Mouse (Mus musculus): ENCODE data around the gene Pkp4. TPM values are rescaled to one million over a fixed set of nuclear protein-coding genes. Genes with fewer than 3 reads are reported as not detected.
"Not testable (repeated sequence)": the region's sequence is repeated elsewhere in the genome, so short reads cannot be mapped to it uniquely, and the experiment has no call there.

Pkp4 gene
- polyA plus RNA-seq, 1 experiment from 2014 or later, result 30.4 TPM

GRCm38 (mm10) chr2:59373113-59373512 lies 212.5 kb downstream of the Pkp4 start:
- no peaks in the 10 kb centered on the region for H3K27me3 ChIP-seq (replicated peaks)
- 81% methylated on average over 2 of the region's 2 CpGs for WGBS
- no peak for ATAC-seq (ENCODE audit: insufficient read depth, low FRiP score, low read depth)

DNA sequence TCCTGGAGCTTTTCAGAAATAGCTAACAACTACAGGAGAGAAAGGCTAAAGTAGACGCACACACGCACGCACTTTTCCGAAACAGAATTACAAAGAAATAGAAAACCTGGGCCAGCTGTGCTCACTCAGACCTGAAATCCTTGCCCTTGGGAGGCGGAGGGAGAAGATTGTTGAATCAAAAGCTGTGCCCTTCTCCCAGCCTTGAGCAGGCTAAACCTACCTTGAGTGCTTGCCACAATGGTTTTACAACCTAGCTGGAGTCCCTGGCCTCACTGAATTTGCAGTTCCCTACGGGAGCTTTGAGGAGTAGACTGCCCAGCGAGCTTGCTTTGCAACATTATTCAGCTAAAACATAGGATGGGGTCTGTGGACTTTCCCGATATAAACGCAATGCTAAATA lies 217.4 kb downstream of the Pkp4 start:
- Histone ChIP-seq H3K27me3 (replicated peaks) (no peaks in the 10 kb centered on the region), H3K9ac (no peak overlapping the region), H3K4me3 (replicated peaks) (no peak overlapping the region), H3K9me3 (no peaks in the 10 kb centered on the region), H3K36me3 (no peaks in the 10 kb centered on the region), H3K4me2 (no peak overlapping the region), H3K27ac (no peak overlapping the region), H3K4me1 (no peaks in the 10 kb centered on the region)
- ATAC-seq (ENCODE audit: insufficient read depth, low FRiP score, low read depth), result no peak
- 81% methylated on average over 9 of the region's 9 CpGs for WGBS

More at GRCm38 (mm10) chr2:59373113-59373512, 212.5 kb downstream of the Pkp4 start:
- Histone ChIP-seq H3K9ac (no peak overlapping the region), H3K27ac (no peak overlapping the region), H3K4me3 (replicated peaks) (no peak overlapping the region), H3K4me2 (no peak overlapping the region), H3K9me3 (no peaks in the 10 kb centered on the region), H3K4me1 (no peaks in the 10 kb centered on the region), H3K36me3 (no peaks in the 10 kb centered on the region)

- not testable (repeated sequence) for ATAC-seq (ENCODE audit: insufficient read depth, low FRiP score, low read depth); H3K9ac ChIP-seq; H3K9me3 ChIP-seq; H3K4me3 ChIP-seq (replicated peaks); H3K4me1 ChIP-seq; H3K4me2 ChIP-seq; H3K27me3 ChIP-seq (replicated peaks); H3K36me3 ChIP-seq; H3K27ac ChIP-seq
- 94% methylated on average over 17 of the region's 17 CpGs for WGBS
These were observed 218.2 kb downstream of the Pkp4 start for GRCm38 (mm10) chr2:59378861-59379260.

GRCm38 (mm10) chr2:59383231-59383630 lies 222.6 kb downstream of the Pkp4 start:
- no peak for ATAC-seq (ENCODE audit: insufficient read depth, low FRiP score, low read depth)
- no peak overlapping the region for H3K4me3 ChIP-seq (replicated peaks)
- no peak overlapping the region for H3K9ac ChIP-seq
- H3K27me3 ChIP-seq (replicated peaks), result no peaks in the 10 kb centered on the region
- no peak overlapping the region for H3K4me2 ChIP-seq
- whole genome bisulfite sequencing, result 94% methylated on average over 17 of the region's 17 CpGs
- H3K9me3 ChIP-seq, result no peaks in the 10 kb centered on the region
- H3K4me1 ChIP-seq, result no peaks in the 10 kb centered on the region
- H3K27ac ChIP-seq, result no peak overlapping the region
- no peaks in the 10 kb centered on the region for H3K36me3 ChIP-seq

GRCm38 (mm10) chr2:59383852-59384776 lies 223.5 kb downstream of the Pkp4 start:
- ATAC-seq (ENCODE audit: insufficient read depth, low FRiP score, low read depth), result no peak
- Histone ChIP-seq H3K36me3 (no peaks in the 10 kb centered on the region), H3K4me1 (no peaks in the 10 kb centered on the region), H3K27me3 (replicated peaks) (no peaks in the 10 kb centered on the region), H3K4me2 (no peak overlapping the region), H3K9ac (no peak overlapping the region), H3K4me3 (replicated peaks) (no peak overlapping the region), H3K9me3 (no peaks in the 10 kb centered on the region), H3K27ac (no peak overlapping the region)
- WGBS, result 78% methylated on average over 10 of the region's 10 CpGs

DNA sequence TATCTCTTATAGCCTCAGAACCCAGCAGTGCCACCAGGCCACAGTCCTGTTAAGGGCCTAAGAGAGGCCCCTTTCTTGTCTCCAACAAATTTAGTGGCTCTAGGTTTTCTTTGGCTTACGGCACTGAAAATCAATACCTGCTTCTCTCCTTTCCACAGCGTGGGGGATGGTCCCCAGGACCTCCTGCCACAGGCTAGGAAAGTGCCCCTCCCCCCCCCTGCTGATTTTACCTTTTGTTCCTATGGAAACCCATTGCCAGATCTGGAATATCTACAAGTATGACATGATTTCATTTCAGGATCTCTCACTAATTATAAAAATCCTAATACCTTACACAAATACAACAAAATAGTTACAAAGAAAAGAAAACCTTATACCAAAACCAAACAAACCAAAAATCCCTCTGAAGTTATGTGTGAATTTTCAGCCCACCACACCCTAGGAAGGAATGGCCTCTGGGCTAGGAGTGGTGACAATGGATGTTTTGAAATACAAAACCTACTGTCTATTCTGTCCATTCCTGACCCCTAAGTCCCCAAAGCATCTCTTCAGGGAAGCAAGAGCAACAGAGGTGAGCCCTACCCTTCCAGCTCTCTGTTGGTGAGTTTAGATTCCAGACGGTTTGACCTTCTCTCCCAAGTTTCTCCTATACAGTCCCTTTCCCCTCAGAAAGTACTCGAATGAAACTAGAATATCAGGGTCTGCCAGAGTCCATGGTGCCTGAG lies 224.7 kb downstream of the Pkp4 start:
- H3K4me1 ChIP-seq, result no peaks in the 10 kb centered on the region
- H3K27ac ChIP-seq, result no peak overlapping the region
- no peak overlapping the region for H3K4me2 ChIP-seq
- no peaks in the 10 kb centered on the region for H3K36me3 ChIP-seq
- no peak for ATAC-seq (ENCODE audit: insufficient read depth, low FRiP score, low read depth)
- 58% methylated on average over 4 of the region's 4 CpGs for WGBS
- H3K27me3 ChIP-seq (replicated peaks), result no peaks in the 10 kb centered on the region
- no peak overlapping the region for H3K9ac ChIP-seq
- no peaks in the 10 kb centered on the region for H3K9me3 ChIP-seq
- H3K4me3 ChIP-seq (replicated peaks), result no peak overlapping the region

GRCm38 (mm10) chr2:59389971-59390370 lies 229.3 kb downstream of the Pkp4 start:
- Histone ChIP-seq H3K27ac (no peak overlapping the region), H3K36me3 (no peaks in the 10 kb centered on the region), H3K9ac (no peak overlapping the region), H3K4me1 (no peaks in the 10 kb centered on the region), H3K9me3 (no peaks in the 10 kb centered on the region), H3K4me3 (replicated peaks) (no peak overlapping the region), H3K4me2 (no peak overlapping the region), H3K27me3 (replicated peaks) (no peaks in the 10 kb centered on the region)
- WGBS, result 80% methylated on average over 5 of the region's 5 CpGs
- no peak for ATAC-seq (ENCODE audit: insufficient read depth, low FRiP score, low read depth)

- Histone ChIP-seq H3K4me3 (replicated peaks) (no peak overlapping the region), H3K4me1 (no peaks in the 10 kb centered on the region), H3K27me3 (replicated peaks) (no peaks in the 10 kb centered on the region), H3K36me3 (no peaks in the 10 kb centered on the region), H3K27ac (no peak overlapping the region), H3K9ac (no peak overlapping the region), H3K9me3 (no peaks in the 10 kb centered on the region), H3K4me2 (no peak overlapping the region)
- ATAC-seq (ENCODE audit: insufficient read depth, low FRiP score, low read depth), result no peak
- 67% methylated on average over 1 of the region's 1 CpGs for WGBS
These were observed 232.5 kb downstream of the Pkp4 start for GRCm38 (mm10) chr2:59393177-59393576.

DNA sequence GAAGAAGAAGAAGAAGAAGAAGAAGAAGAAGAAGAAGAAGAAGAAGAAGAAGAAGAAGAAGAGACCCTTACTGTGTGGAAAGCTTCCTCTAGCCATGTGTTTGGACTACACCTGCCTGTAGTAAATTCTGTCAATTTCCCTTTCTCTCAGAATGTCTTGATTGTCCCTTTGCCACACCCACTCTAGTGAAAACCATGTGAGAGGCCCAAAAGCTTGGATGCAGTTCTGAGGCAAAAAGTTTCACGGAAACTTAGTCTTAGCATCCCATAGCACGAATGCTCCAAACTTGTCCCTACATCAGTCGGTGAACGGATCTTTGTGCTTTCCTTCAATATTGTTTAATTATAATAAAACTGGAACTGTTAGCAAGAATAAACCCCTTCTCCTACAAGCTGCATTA lies 234.0 kb downstream of the Pkp4 start:
- Histone ChIP-seq H3K36me3 (no peaks in the 10 kb centered on the region), H3K9ac (no peak overlapping the region), H3K9me3 (no peaks in the 10 kb centered on the region), H3K4me2 (no peak overlapping the region), H3K4me3 (replicated peaks) (no peak overlapping the region), H3K27ac (no peak overlapping the region), H3K27me3 (replicated peaks) (no peaks in the 10 kb centered on the region), H3K4me1 (no peaks in the 10 kb centered on the region)
- no peak for ATAC-seq (ENCODE audit: insufficient read depth, low FRiP score, low read depth)
- WGBS, result 90% methylated on average over 4 of the region's 4 CpGs

GRCm38 (mm10) chr2:59395160-59395650 lies 234.6 kb downstream of the Pkp4 start:
- H3K36me3 ChIP-seq; ATAC-seq (ENCODE audit: insufficient read depth, low FRiP score, low read depth); H3K4me1 ChIP-seq; H3K27ac ChIP-seq; H3K27me3 ChIP-seq (replicated peaks); H3K4me3 ChIP-seq (replicated peaks); H3K9me3 ChIP-seq; H3K4me2 ChIP-seq; H3K9ac ChIP-seq: not testable (repeated sequence)
- 78% methylated on average over 1 of the region's 1 CpGs for WGBS

DNA sequence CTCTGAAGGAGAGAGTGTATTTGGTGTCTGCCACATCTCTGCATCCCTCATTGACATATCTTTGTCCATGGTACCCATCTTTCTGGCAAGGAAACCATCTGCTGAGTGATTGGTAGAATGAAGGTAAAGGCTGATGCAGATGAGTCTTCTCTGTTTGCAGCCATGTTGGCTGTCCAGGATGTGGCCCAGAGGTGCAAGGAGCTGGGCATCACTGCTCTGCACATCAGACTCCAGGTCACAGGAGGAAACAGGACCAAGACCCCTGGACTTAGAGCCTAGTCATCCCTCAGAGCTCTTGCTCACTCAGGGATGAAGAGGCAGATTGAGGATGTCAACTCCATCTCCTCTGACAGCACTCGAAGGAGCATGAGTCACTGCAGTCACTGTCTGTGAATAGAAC lies 235.9 kb downstream of the Pkp4 start:
- no peak overlapping the region for H3K4me3 ChIP-seq (replicated peaks)
- ATAC-seq (ENCODE audit: insufficient read depth, low FRiP score, low read depth), result no peak
- H3K9me3 ChIP-seq, result no peaks in the 10 kb centered on the region
- WGBS, result 100% methylated on average over 1 of the region's 1 CpGs
- H3K4me1 ChIP-seq, result no peaks in the 10 kb centered on the region
- H3K9ac ChIP-seq, result no peak overlapping the region
- no peak overlapping the region for H3K4me2 ChIP-seq
- H3K27me3 ChIP-seq (replicated peaks), result no peaks in the 10 kb centered on the region
- no peak overlapping the region for H3K27ac ChIP-seq
- no peaks in the 10 kb centered on the region for H3K36me3 ChIP-seq

- ATAC-seq (ENCODE audit: insufficient read depth, low FRiP score, low read depth), result no peak
- no peaks in the 10 kb centered on the region for H3K36me3 ChIP-seq
- H3K4me3 ChIP-seq (replicated peaks), result no peak overlapping the region
- H3K9me3 ChIP-seq, result no peaks in the 10 kb centered on the region
- peaks cover 3% of the 10 kb centered on the region; the same call in 1 of the 2 replicates for H3K4me1 ChIP-seq
- no peak overlapping the region for H3K9ac ChIP-seq
- H3K27ac ChIP-seq, result no peak overlapping the region
- H3K4me2 ChIP-seq, result no peak overlapping the region
- H3K27me3 ChIP-seq (replicated peaks), result no peaks in the 10 kb centered on the region
These were observed 236.9 kb downstream of the Pkp4 start for GRCm38 (mm10) chr2:59397531-59397930.

All from stomach, embryonic 15.5 days (tissue).